Mouse (Mus musculus) liver, embryonic 15.5 days (tissue): ENCODE results near the gene Hspb7. TPM values are rescaled to one million over a fixed set of nuclear protein-coding genes. Genes with fewer than 3 reads are reported as not detected.

Experiments used
- ATAC-seq: fragments of 200-750 bp; cut with Nextera tagmentation; 2 replicates; pipeline ENCODE4 v1.8.0; 2017; ENCODE audit warnings: moderate number of reproducible peaks, mild to moderate bottlenecking, moderate library complexity; ENCODE audit not compliant: insufficient read depth
- H3K27ac ChIP-seq: fragments of 300-500 bp; sonication (generic); replicated peaks from 2 replicates; pipeline ENCODE4 v1.5.1; 2015; ENCODE audit warnings: mild to moderate bottlenecking, inconsistent platforms
- H3K27me3 ChIP-seq: fragments of 300-500 bp; sonication (generic); 2 replicates; pipeline ENCODE4 v1.6.1; 2015; ENCODE audit warnings: mild to moderate bottlenecking, inconsistent platforms
- H3K36me3 ChIP-seq: fragments of 300-500 bp; sonication (generic); replicated peaks from 2 replicates; pipeline ENCODE4 v1.6.1; 2015; ENCODE audit warnings: moderate library complexity, mild to moderate bottlenecking, inconsistent platforms
- H3K4me1 ChIP-seq: fragments of 300-500 bp; sonication (generic); replicated peaks from 2 replicates; pipeline ENCODE4 v1.6.1; 2015; ENCODE audit warnings: inconsistent platforms
- H3K4me2 ChIP-seq: fragments of 300-500 bp; sonication (generic); 2 replicates; pipeline ENCODE4 v1.6.1; 2015; ENCODE audit warnings: moderate library complexity, mild to moderate bottlenecking, inconsistent platforms
- H3K4me3 ChIP-seq: fragments of 300-500 bp; sonication (generic); replicated peaks from 2 replicates; pipeline ENCODE4 v1.5.1; 2015; ENCODE audit warnings: mild to moderate bottlenecking, inconsistent platforms
- H3K9ac ChIP-seq: fragments of 300-500 bp; sonication (generic); 2 replicates; pipeline ENCODE4 v1.6.1; 2015; ENCODE audit warnings: moderate library complexity, mild to moderate bottlenecking, inconsistent platforms
- H3K9me3 ChIP-seq: fragments of 300-500 bp; sonication (generic); replicated peaks from 2 replicates; pipeline ENCODE4 v1.6.1; 2016; ENCODE audit warnings: inconsistent platforms
- WGBS: fragments of 180-500 bp; shearing (Covaris S2); methylation state at CpG from one replicate; pipeline ENCODE4 v1.1.7; 2015; ENCODE audit warnings: mixed read lengths; ENCODE audit not compliant: insufficient replicate concordance; 5-methylcytosine and 5-hydroxymethylcytosine counted together
- polyA plus RNA-seq: library from polyadenylated mRNA; unstranded; fragments of >200 nt; fragmentation: Nextera tagmentation; extraction: Ambion mirVana; gene quantifications from 2 replicates; pipeline ENCODE4 v1.2.1, GENCODE M21; 2015

Hspb7 gene
- polyA plus RNA-seq, 1 experiment from 2014 or later = 0.47 TPM

DNA sequence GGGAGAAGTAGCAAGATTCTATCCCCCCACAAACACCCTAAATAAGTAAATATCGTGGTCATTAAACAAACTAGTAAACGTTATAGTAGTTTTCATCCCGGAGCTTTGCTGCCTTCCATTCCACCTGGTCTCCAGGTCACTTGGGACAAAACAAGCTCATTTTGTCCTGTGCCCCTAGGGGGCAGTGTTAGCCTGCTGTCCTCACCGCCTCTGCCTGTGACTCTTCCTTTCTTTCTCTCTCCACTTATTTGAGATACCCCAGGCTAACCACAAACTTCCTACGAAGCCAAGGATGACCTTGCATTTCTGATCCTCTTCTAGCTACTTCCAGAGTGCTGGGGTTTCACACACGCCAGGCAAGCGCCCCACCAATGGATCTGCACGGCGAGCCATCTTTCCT, 10.4 kb downstream of the Hspb7 start:
- ATAC-seq = no peak
- Histone ChIP-seq H3K4me1 (peaks cover 1% of the 10 kb centered on the region; the same call in 1 of the 2 replicates), H3K4me2 (no peak overlapping the region), H3K9me3 (no peaks in the 10 kb centered on the region), H3K27ac (no peak overlapping the region), H3K36me3 (no peaks in the 10 kb centered on the region), H3K27me3 (peaks cover 21% of the 10 kb centered on the region), H3K4me3 (no peak overlapping the region), H3K9ac (no peak overlapping the region)
- WGBS = 28% methylated on average over 9 of the region's 9 CpGs

DNA sequence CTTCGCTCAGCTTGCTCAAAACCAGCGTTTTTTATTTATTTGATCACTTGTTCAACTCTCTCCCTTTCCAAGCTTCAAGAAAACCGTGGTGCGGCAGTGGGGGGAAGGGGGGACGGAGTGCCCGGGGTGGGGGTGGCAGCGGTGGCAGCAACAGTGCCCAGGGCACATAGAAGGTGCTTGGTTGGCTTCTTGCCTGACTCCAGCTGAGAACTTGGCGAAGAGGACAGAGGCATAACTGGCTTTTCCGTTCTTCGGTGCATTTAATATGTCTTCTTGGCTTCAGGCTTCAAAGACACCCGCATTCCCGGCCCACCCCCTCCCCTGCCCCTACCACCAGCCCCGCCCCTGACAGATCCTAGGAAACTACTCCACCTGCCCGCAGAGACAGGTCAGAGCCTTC, 12.1 kb downstream of the Hspb7 start:
- 66% methylated on average over 14 of the region's 14 CpGs for WGBS
- H3K4me1 ChIP-seq = no peaks in the 10 kb centered on the region
- H3K9ac ChIP-seq = no peak overlapping the region
- no peak for ATAC-seq
- no peak overlapping the region for H3K4me2 ChIP-seq
- H3K4me3 ChIP-seq = no peak overlapping the region
- no peaks in the 10 kb centered on the region for H3K9me3 ChIP-seq
- peaks cover 6% of the 10 kb centered on the region; the same call in 1 of the 2 replicates for H3K27me3 ChIP-seq
- H3K36me3 ChIP-seq = no peaks in the 10 kb centered on the region
- no peak overlapping the region for H3K27ac ChIP-seq

- Histone ChIP-seq H3K27ac (no peak overlapping the region), H3K36me3 (no peaks in the 10 kb centered on the region), H3K4me3 (no peak overlapping the region), H3K9me3 (no peaks in the 10 kb centered on the region), H3K27me3 (peaks cover 1% of the 10 kb centered on the region; the same call in 1 of the 2 replicates), H3K4me2 (no peak overlapping the region), H3K4me1 (no peaks in the 10 kb centered on the region), H3K9ac (no peak overlapping the region)
- WGBS = 76% methylated on average over 18 of the region's 18 CpGs
- ATAC-seq = no peak
These were observed 12.6 kb downstream of the Hspb7 start for GRCm38 (mm10) chr4:141433191-141433590.

DNA sequence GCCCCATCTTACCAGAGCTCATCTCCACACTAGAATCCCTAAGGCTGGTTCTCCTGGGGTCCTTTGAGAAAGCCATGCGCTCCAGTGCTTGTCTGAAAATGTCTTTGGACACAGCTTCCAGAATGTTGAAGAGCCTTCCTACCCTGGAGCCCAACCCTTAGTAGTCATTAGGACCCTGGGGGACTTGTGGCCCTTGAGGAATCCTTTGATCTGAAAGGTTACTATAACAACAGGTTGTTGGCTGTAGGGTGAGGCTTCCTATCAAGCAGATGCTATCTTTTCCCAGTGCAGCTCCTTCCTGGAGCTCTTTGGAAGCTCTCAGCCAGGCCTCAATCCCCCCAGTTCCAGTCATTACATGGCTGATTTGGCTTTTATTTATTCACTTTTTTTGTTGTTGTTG, 15.4 kb downstream of the Hspb7 start, which contains the start of gene Srarp:
TSS of gene Srarp (minus strand) at position 132 of the 400 bp plus-strand sequence.
- WGBS = 79% methylated on average over 1 of the region's 1 CpGs
- ATAC-seq = no peak
- H3K4me2 ChIP-seq = no peak within 1 kb of the TSS
- H3K27ac ChIP-seq = no peak within 1 kb of the TSS
- no peak within 1 kb of the TSS for H3K4me3 ChIP-seq
- no peaks in the 10 kb centered on the region for H3K27me3 ChIP-seq
- no peaks in the 10 kb centered on the region for H3K9me3 ChIP-seq
- no peaks in the 10 kb centered on the region for H3K4me1 ChIP-seq
- H3K36me3 ChIP-seq = no peaks in the 10 kb centered on the region
- H3K9ac ChIP-seq = no peak within 1 kb of the TSS

DNA sequence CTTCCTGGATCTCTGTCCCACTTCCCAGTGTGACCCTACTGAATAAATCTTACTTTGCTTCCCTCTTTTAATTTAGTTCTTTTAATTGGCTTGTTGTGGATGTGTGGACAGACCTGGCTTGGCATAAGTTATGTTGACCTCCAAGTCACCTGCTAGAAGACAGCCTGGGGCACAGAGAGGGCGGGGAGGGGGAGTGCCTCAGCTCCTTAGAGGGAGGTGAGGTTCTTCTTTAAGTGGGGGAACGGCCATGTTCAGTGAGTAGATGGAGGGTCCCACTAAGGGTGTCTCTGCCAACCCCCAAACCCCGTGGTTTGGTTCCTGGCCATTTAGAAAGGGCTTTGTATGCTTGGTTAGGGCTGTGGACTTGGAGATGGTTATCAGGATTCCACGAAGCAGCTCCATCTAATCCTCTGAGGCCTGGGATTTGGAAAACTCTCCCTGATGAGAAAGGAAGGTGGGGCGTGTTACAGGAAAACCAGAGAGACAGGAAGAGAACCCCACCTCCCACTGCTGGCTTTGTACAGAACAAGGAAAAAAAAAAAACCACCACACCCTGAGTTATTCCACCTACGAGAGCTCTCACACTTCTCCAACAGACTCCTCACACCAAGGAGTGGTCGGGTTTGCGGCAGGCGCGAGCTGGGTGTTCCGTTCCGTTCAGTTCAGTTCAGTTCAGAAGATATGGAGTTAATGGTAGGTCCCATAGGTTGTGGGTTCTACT, 18.7 kb downstream of the Hspb7 start:
- Histone ChIP-seq H3K27ac (no peak overlapping the region), H3K9me3 (no peaks in the 10 kb centered on the region), H3K9ac (no peak overlapping the region), H3K36me3 (no peaks in the 10 kb centered on the region), H3K4me3 (no peak overlapping the region), H3K27me3 (no peaks in the 10 kb centered on the region), H3K4me1 (peaks cover 8% of the 10 kb centered on the region), H3K4me2 (no peak overlapping the region)
- no peak for ATAC-seq
- WGBS = 66% methylated on average over 12 of the region's 12 CpGs

DNA sequence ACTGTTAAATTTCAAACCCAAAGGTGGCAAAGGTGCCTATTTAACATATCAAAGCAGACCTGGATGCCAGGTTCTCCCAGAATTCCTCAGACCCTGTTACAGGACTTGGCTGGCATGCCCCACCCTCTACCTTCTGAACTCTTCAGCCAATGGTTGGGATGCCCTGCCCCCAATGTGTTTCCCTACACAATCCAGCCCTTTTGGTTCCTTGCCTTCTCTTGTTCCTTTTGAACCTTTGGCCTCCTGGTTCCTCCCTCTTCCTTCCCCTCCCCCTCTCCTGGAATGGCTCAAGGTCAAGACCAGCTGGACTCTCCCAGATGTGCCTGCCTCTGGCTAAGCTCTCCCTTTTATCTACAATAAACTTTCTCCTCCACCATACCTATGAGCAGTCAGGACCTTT, 20.3 kb downstream of the Hspb7 start:
- Histone ChIP-seq H3K4me3 (no peak overlapping the region), H3K4me1 (peaks cover 19% of the 10 kb centered on the region), H3K27me3 (no peaks in the 10 kb centered on the region)

DNA sequence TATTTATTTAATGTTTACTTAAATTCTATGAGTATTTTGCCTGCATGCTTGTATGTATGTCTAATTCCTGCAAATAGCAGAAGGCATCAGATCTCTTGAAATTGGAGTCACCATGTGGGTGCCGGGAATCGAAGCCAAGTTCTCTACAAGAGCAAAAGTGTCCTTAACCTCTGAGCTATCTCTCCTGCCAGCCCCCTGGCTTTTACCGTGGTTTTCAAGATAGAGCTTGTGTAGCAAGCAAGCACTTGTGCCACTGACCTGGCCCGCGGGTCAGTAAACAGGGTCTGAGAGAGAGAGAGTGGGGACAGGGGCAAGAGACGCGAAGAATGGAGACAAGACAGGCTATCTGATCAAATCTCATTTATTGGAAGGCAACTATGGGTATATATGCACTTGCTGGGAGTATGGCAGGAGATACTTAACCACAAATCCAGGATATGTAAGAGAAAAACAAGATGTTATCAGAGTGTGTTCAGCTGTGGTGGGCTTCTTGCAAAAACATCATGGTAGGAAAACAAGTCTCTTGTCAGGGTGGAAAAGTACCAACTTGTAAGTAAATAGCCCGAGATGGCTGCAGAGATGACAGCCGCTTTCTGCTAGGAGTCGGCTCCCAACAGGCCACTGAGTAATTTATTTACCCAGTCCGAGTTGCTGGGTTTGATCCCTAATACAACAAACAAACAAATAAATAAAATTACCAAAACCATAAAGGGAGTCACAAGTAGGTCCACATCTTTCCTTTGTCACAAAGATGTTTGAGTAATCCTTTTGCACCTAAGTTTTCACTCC, 23.3 kb downstream of the Hspb7 start:
- no peak for ATAC-seq
- H3K9ac ChIP-seq = peak overlapping the region; percentile 92
- no peaks in the 10 kb centered on the region for H3K27me3 ChIP-seq
- H3K9me3 ChIP-seq = no peaks in the 10 kb centered on the region
- H3K4me1 ChIP-seq = peaks cover 26% of the 10 kb centered on the region
- peak overlapping the region; percentile 90 for H3K4me2 ChIP-seq
- H3K36me3 ChIP-seq = peaks cover 12% of the 10 kb centered on the region
- H3K27ac ChIP-seq = no peak overlapping the region
- peak overlapping the region; percentile 99 for H3K4me3 ChIP-seq
- 19% methylated on average over 11 of the region's 11 CpGs for whole genome bisulfite sequencing

More for the DNA sequence above, 20.3 kb downstream of the Hspb7 start:
- H3K27ac ChIP-seq = no peak overlapping the region
- no peaks in the 10 kb centered on the region for H3K36me3 ChIP-seq
- H3K9me3 ChIP-seq = no peaks in the 10 kb centered on the region
- H3K4me2 ChIP-seq = no peak overlapping the region
- ATAC-seq = no peak
- H3K9ac ChIP-seq = no peak overlapping the region

DNA sequence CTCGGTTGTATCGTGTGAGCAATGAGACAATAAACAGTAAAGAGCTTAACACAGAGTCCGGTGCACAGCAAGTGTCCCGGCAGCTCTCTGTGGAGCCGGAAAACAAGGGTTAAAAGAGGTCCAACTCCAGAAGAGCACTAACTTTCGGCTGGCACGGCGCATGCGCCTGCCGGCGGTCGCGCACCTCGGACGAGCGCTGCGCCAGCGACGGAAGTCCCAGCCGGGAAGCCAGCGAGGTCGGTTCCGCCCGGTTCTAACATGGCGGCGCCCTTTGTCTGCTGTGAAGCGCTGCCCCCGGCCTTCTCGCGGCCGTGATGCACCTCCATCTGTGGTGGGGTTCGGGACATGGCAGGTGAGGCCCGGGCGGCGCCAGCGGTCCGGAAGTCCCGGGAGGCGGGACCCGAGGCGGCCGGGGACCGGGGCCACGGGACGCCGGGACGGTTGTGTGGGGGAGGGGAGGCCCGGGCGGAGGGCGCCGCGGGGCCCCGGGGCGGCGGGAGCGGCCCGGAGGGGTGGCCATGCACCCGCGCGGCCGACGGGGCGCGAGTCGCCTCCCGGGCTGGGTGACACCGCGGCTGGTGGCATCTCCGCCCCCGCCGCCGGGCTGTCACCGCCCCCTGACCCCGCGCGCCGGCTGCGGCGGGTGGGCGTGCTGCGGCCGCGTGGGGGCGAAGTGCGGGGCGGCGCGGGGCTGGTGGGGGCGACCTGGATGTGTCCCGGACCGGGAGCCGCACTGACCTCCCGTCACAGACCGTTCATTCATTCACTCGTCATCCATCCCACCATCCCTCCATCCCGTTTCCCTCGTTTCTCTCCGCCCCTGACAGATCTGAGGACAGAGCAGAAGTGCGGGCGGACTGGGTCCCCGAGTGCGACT, 24.1 kb downstream of the Hspb7 start, which contains the start of gene Zbtb17:
TSS of gene Zbtb17 (plus strand) at position 204 of the 877 bp plus-strand sequence.
- Histone ChIP-seq H3K9ac (peak within 1 kb of the TSS; percentile 92), H3K36me3 (peaks cover 18% of the 10 kb centered on the region), H3K4me2 (peak within 1 kb of the TSS; percentile 90), H3K4me1 (peaks cover 26% of the 10 kb centered on the region), H3K27me3 (no peaks in the 10 kb centered on the region), H3K27ac (peak within 1 kb of the TSS; percentile 76), H3K4me3 (peak within 1 kb of the TSS; percentile 99), H3K9me3 (no peaks in the 10 kb centered on the region)
- ATAC-seq = peak; percentile 88
- WGBS = under 1% methylated on average over 89 of the region's 102 CpGs

GRCm38 (mm10) chr4:141445328-141445720, 24.7 kb downstream of the Hspb7 start:
- ATAC-seq = no peak
- Histone ChIP-seq H3K4me2 (peak overlapping the region; percentile 90), H3K4me3 (peak overlapping the region; percentile 99), H3K27ac (no peak overlapping the region), H3K9me3 (no peaks in the 10 kb centered on the region), H3K9ac (peak overlapping the region; percentile 92), H3K36me3 (peaks cover 18% of the 10 kb centered on the region), H3K4me1 (peaks cover 26% of the 10 kb centered on the region), H3K27me3 (no peaks in the 10 kb centered on the region)
- 19% methylated on average over 14 of the region's 14 CpGs for WGBS

DNA sequence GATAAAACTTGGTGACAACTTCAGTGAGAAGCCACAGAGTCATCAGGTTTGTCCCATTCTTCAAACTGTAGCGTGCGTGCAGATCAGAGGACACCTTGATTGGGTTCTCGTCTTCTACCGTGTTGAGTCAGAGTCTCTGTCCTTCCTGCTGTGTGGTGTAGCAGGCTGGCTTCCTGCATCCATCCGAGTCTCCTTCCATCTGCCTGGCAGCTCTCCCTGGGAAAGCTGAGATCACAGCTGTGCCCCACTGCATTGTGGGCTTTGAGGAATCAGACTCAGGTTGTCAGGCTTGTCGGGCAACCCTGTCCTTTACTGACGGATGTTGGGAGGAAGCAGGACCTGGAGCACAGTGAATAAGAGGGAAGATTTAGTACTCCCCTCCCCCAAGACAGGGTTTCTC, 25.6 kb downstream of the Hspb7 start:
- no peak overlapping the region for H3K9ac ChIP-seq
- no peak for ATAC-seq
- 66% methylated on average over 7 of the region's 7 CpGs for WGBS
- H3K27me3 ChIP-seq = no peaks in the 10 kb centered on the region
- H3K36me3 ChIP-seq = peaks cover 18% of the 10 kb centered on the region
- H3K4me3 ChIP-seq = no peak overlapping the region
- H3K9me3 ChIP-seq = no peaks in the 10 kb centered on the region
- H3K4me2 ChIP-seq = no peak overlapping the region
- H3K27ac ChIP-seq = no peak overlapping the region
- H3K4me1 ChIP-seq = peaks cover 26% of the 10 kb centered on the region

DNA sequence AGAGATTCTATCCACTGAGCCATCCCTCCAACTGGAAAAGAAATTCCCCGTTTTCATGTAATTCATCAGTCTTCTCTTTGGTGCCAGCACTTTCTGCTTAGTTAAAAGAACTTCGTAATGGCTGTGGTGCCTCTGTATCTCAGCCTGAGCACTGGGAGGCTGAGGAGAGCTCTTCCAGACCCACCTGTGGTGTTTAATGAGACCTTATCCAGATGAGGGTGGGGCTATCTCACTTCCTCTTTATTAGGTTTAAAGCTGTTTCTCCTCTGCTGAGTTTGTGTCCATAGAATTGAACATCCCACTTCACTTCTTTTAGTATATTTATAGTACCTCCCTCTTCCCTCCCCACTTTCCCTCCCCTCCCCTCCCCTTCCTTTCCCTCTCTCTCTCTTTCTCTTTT, 30.7 kb downstream of the Hspb7 start:
- Histone ChIP-seq H3K9me3 (no peaks in the 10 kb centered on the region), H3K27me3 (no peaks in the 10 kb centered on the region), H3K36me3 (peaks cover 18% of the 10 kb centered on the region), H3K4me2 (no peak overlapping the region), H3K4me3 (no peak overlapping the region), H3K4me1 (peaks cover 19% of the 10 kb centered on the region; the same call in 1 of the 2 replicates), H3K27ac (no peak overlapping the region), H3K9ac (no peak overlapping the region)
- ATAC-seq = no peak
- WGBS = 67% methylated on average over 2 of the region's 2 CpGs
